Mouse (Mus musculus) adrenal gland, adult 2 months (tissue): ENCODE measurements at regions not wholly inside any gene's neighbourhood (a gene's known extent, or its start where the extent isn't known, plus 50 kb on each side); places are given as distances from the start of the nearest gene placed in this dataset.

Experiments
- DNase-seq: peaks from one replicate; pipeline ENCODE4 v3.0.0; 2021

DNA sequence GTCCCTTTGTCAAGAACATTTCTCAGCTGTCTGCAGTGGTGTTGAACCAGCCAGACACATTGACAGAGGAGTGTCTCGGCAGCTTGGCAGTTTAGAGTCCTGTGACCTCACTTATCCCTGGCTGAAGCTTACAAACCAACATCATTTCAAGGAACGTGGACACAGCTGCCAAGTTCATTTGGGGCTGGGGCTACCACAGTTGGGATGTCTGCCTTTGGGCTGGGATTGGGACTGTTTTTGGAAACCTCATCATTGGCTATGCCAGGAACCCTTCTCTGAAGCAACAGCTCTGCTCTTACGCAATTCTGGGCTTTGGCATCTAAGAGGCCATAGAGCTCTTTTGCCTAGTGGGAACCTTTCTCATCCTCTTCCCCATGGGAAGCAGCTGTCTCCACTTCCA is 200.4 kb downstream of the Gm15262 start:
- DNase-seq, result peak; percentile 12

DNA sequence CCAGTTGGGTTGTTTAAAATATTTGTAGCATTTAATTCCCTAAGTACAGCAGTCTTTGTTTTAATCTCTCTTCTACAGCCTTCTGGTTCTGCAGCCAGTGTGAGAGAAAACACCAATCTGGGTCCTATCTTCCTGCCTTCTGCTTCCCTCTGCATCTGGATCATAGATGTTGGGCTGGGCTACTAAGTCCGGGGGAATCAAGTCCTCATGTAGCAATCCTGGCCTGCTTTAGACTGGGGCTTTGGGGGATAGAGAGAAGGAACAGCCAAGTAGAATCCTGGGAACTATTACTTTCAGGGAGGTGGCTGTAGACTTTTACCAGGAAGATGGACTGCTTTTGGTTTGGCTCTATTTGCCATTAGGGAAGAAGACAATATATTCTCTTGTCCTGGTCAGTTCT is 205.5 kb upstream of the Rai2 start:
- DNase-seq, result no peak

DNA sequence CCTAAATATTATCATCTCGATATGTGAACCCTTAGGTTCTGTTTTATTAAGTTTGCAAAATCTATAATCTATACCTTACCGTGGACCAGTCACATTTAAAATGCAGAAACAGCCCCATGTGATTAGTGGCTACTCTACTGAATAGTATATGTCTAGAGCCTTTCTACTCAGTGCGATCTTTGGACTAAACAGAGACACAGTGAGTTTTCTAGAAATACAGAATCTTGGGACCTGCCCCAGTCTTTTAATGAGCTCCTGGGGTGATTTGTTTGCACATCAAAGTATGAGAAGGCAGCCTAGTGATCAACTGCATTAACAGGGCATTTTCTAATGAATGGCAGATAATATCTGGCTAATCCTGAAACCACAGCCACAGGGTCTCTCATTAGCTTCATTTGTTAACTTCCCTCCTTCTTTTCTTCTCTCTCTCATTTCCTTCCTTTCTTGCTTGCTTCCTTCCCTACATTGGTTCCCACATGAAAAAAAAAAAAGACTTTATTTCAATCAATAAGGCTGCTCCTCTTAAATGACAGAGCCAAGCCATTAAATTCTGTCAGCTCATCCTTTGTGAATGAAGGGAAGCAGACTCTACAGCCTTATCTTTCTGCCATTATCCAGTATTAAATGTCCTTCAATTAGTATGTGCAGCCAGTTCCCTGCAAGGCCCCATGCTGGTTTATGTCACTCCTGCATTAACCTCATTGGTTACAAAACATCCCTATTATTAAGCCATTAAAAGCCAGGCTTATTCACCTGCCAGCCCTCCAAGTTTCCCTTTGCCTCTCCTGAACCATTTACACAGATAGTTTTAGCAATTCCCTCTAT is 193.2 kb upstream of the Rai2 start:
- no peak for DNase-seq

DNA sequence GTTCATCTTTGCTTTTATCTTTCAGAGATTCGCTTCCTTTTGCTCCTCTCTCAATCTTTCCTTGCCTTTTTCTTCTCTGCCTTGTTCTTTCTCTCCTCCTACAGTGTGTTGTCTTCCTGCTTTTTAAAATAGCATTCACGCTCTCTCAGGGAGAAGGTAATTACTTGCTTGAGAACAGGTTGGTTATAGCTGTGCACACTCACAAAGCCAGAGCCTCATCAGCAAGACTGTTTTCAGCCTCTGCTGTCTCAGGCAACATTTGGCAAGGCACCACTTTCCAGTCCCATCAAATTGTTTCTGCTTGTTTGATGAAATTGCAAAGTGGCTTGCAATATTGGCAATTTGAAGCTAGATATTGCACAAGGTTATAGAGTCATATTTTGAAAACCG is 192.6 kb upstream of the Rai2 start:
- DNase-seq, result no peak

DNA sequence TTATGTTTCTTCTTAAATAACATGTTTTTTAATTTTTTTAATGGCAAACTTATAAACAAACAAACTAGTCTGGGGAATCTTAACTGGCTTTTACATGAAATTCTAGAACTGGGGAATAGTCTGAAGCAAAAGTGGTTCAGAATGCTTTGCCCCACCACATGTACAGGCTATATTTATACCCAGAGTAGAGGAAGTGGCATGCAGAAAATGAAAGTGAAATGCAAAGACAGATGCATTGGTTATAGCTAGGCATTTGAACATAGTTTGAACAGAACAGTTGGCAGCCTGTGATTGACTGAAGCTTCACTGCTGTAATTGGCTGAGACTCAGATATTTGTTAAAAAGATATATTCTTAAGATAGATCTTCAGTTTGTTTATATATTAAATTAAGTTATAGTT is 179.6 kb upstream of the Rai2 start:
- no peak for DNase-seq

DNA sequence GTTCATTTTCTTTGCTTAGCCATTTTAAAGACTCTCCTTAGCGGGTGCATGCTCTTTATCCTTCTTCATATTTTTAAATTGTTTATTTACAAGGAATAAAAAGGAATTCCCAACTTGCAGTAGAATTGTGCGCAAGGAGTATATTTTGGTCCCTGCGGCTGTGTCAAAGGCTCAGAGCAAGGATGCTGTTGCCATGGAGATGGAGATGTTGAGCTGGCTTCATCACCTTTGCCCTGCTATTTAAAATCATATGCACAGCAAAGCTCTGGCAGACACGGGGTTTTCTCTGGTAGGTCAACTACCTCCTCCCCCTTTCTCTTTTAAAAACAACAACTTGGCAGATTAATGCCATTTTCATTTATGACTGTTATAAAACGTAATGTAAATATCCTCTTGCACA is 160.0 kb upstream of the Rai2 start:
- no peak for DNase-seq

DNA sequence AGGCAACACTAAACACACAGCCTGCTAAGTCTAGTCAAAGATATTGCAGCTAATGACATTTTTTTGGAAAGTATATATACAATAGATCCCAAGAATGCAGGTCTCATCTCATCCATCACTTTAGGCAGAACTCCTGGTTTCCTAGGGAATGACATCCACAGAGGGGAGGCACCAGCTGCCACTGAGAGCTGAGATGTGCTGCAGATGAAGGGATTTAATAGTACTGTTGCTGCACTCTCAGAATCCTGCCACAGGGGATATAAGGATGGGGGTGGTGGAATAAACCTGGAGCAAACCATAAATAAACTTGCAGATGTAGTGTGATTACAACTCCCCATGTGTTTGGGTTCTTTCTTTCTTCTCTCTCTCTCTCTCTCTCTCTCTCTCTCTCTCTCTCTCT is 158.4 kb upstream of the Rai2 start:
- DNase-seq, result no peak

DNA sequence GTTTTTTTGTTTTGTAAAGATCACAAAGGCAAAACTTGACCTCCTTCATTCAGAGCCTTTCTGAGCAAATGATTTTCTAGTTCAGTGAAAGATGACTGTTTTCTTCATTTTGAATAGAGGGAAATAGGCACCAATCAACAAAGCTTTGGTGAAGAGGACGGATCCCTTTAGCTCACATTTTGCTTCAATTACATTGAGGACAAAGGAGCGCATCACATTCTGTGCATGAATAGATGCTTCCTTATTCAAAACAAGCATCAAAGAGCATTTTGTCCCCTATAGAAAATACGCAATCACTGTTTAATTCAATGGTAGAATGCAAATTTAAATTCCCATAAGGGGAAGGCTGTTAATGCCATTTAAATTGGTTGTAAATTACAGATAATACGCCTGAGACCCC is 150.4 kb upstream of the Rai2 start:
- DNase-seq, result no peak

DNA sequence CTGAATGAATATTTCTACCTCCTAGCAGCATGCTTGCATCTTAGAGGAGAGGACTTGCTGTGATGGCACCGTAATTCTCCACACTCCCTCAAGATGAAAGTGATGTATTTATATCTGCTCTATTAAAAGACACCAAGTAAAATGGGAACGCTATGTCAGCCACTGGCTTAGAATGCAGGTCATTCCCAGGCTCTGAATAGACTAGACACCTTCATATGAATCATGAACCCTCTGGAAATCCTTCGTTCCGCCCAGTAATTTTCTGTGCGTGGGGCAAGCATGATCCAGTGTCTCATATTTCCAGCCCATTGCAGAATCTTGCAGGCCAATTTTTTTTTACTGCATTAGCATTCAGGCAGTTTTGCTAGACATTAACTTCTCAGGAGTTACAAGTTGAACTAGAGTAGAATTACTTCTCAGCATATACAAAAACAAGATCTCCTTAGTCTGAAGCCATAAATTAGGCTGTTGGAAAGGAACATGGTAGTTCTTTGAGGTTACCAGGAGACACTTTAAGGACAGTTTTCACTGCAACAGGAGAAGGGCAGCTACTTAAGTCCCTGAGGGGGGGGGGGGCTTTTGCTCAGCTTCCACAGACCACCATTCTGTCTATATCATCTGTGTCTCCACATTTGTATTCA is 134.7 kb upstream of the Rai2 start:
- peak; percentile 3 for DNase-seq

DNA sequence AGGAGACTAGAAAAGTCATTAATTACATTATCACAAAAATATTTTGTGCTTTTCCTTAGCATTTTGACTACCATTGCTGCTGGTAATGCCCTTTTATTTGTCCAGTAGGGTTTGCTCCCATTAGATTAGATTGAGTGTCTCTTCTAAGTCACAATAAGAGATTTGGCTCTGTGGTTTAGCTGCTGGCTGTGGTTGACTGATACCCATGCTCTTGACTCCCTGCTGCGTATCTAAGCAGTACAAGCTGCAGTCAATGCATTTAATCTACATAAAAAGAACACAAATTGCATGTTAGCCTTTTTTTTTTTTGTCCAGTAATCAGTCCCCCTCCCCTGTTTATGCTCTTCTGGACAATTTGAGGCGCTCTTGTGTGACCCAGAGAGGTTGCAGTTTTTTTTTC is 133.0 kb upstream of the Rai2 start:
- no peak for DNase-seq

DNA sequence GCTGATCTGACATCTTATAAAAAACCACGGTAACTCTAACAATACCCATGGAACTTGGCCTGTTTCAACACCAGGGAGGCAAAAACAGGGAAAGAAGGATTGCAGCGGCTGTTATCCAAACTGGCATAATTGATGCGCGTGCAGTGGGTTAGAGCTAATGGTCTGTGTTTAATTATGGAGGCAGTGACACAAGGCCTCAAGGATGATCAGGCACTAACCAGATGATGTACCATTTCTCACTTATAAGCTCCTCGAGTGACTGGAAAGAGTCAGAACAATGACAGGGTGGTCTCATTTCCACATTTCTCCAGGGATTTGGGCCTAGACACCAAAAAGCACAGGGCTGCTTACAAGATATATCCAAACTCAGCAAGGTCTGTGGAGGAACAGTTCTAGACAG is 83.0 kb upstream of the Rai2 start:
- no peak for DNase-seq

DNA sequence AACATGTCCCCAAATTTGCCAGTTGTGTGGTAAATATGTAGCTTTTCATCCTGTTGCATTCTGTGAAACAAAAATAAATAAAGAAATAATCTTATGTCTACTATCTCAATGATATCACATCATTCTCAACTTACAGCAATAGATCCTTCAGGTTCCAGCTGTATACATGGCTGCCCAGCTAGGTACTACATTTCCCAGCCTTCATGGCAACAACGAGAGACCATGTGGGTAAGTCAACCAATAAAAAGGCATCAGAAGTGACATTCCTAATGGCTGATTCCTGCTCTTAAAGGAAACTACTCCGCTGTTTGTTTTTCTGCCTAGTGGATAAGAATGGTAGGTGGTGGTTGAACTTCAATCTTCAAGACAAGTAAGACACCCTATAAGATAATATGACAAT is 82.5 kb upstream of the Rai2 start:
- DNase-seq, result no peak

DNA sequence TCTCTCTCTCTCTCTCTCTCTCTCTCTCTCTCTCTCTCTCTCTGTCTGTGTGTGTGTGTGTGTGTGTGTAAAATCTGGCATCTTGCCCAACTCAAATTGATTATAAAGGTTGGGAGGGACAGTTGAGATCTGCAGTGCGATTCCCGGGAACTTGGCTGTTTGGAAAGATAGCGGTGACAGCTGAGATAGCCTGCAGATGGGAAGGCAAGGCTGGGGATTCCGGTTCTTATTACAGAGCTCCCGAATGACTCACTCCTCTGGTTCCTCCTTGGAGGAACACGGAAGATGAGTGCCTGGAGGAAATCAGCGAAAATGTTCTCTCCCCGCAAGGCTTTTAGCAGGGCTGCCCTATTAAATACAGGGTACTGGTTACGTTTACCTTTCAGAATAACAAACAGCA is 81.2 kb upstream of the Rai2 start:
- peak; percentile 10 for DNase-seq

DNA sequence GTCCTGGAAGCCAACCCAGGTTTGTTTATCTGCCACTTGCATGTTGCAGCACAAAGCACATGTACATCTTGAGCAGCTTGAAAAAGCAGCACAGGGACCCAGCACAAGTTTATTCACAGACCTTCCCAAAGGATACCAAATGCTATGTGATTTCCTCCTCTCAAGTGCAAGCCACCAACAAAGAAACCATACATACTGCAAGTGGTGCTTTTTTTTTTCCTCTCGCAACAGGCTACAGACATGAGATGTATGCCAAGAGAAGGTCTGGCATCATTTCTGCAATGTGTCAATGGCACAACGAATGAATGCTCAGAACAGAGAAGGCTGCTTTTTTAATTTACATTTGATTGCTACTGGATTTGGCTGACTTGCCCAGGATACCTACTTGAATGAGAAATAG is 63.8 kb upstream of the Rai2 start:
- no peak for DNase-seq

DNA sequence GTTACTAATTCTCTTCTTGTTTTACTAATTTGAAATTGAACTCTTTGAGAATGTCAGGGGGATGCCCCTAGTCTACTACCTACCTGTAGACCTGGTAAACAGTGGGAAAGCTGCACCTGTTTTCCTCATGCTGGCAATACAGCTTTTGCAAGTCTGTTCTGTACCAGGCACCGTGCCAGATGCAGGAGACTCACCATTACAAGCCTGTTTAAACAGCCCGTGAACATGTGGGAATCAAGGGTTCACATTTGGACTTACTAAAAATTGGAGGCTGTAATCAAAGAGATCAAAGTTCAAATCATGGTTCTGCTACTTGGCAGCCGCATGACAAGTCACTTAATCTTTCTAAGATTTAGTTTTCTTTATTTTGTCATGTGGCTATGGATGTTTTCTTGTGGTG is 56.8 kb upstream of the Rai2 start:
- DNase-seq, result no peak

DNA sequence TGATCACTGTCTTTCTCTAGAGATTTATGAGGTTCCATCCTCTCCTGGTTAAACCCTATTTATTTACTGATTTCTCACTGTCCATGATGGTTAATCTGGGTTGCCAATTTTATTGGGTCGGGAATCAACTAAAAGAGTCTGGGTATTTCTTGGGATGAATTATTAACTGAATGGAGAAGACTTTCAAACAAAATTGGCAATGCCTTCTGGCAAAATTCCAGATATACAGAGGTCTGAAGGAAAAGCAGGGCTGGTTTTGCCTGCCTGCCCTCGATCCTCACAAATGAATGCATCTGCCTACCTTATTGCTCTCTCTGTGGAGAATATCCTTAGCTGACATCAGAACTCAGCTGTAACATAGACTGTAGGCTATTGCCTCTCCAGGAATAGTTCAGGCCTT is 54.9 kb upstream of the Rai2 start:
- no peak for DNase-seq
